Mouse (Mus musculus) layer of hippocampus, postnatal 14 days (tissue): ENCODE data around the gene Epha2. TPM values are rescaled to one million over a fixed set of nuclear protein-coding genes. Genes with fewer than 3 reads are reported as not detected.

Source experiments
- DNase-seq, 2 experiments: peaks; one replicate each; pipeline ENCODE4 v3.0.0; 2021 to 2022; ENCODE audit warnings: low spot score in 2 of 2, mixed read lengths in 1 of 2
- total RNA-seq, 2 experiments: library from RNA; stranded (reverse); gene quantifications; 2 replicates each; pipeline ENCODE4 v1.2.3; 2021

The Epha2 gene
- total RNA-seq, 2 experiments from 2014 or later = 1.8 to 2.0 TPM

DNA sequence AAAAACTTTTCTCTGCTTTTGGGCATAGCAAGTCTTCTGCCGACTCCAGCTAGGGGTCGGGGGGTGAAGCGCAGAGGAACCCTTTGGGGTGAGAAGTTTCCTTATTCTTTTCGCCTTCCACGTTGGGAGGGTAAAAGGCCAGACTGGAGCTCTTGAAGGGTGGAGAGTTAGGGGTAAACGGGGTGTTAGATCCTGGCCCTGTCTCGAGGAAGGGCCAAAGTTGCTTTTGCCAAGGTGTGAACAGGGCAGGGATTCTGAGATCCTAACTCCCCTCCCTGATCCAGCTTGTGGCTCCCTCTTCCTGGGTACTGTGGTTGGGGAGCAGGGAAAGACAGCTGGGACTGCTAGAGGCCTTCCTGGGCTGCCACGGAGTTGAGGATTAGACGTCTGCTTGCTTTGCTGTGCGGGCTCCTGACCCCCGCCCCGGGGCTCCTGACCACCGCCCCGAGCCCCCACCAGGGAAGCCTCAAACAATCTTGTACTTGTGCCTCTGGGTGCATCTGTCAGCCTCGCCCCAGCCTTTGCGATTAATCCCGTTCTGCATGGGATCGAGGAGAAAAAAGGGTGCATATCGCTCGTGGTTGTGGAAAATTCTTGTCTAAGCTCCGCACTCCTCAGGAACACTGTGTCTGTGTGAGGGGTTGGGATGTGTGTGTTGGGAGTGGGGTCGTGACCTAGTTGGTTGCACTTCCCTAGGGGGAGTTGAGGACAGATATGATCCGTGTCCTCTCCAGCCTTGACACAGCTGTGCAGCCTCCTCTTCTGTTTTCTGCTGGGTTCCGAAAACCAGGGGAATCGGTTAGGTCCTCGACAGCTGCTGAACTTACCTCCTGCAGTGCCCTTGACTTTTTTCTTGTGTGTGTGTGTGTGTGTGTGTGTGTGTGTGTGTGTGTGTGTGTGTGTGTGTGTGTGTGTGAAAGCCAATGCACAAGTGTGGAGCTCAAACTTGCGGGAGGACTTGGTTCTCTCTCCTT is 1.7 kb downstream of the Epha2 start:
- no peak for DNase-seq

DNA sequence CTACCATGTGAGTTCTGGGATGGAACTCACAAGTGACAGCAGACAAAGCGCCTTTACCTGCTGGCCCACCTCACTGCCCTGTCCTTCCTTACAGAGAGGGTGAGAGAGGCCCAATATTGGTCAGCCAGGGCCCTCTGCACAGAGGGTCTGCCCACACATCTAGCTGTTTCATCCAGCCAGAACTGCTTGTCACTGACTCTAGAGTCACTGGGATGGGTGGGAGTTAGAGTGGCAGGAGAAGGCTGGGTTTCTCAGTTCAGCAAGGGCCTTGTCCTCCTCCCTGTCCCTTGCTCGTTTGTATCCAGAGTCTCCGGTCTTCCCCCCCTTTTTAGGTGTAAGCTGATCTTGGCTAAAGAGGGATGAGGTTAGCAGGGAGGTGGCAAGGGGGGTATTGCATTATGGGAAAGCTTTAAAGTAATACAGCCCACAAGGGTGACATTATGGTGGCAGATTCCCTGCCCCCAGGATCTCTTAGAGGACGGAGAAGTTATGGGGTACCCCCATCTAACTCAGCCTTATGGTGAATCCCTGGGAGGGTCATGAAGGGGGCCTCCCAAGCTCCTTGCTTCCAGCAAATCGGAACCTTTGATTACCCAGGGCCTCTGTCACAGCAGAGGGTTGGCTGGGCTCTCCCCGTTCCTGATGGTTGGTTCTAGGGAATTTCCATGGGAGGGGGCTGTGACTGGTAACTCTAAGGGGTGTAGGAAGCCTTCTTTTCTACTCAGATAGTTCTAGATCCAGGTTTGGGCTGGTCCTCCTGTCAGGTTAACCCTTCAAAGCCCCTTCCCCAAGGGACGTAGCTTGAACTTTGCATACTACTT is 2.6 kb downstream of the Epha2 start:
- no peak for DNase-seq

- DNase-seq = no peak
These were observed 3.2 kb downstream of the Epha2 start for GRCm38 (mm10) chr4:141304223-141304611.

DNA sequence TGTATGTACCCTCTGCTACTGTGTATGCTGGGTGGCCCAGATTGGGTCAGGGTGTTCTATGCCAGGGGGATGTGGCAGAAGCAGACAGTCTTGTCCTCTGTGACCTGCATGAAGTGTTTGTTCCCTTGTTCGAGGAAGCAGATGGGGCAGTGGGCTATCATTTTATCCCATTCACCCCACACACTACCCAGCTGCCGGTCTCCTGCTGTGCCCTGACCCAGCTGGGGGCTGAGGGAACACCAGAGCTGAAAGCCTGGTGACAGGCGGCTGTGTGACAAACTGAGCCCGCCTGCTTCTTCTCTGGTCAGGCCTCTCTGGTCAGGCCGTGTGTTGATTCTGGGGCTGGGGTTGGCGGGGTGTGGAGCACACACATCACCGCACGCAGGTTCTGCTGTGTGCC is 5.0 kb downstream of the Epha2 start:
- no peak for DNase-seq

GRCm38 (mm10) chr4:141308381-141308780 is 7.3 kb downstream of the Epha2 start:
- DNase-seq = no peak

GRCm38 (mm10) chr4:141308857-141309772 is 8.1 kb downstream of the Epha2 start:
- DNase-seq = no peak

- no peak for DNase-seq
These were observed 8.7 kb downstream of the Epha2 start for GRCm38 (mm10) chr4:141309773-141310145.

- DNase-seq = no peak
These were observed 9.2 kb downstream of the Epha2 start for GRCm38 (mm10) chr4:141310191-141310606.

DNA sequence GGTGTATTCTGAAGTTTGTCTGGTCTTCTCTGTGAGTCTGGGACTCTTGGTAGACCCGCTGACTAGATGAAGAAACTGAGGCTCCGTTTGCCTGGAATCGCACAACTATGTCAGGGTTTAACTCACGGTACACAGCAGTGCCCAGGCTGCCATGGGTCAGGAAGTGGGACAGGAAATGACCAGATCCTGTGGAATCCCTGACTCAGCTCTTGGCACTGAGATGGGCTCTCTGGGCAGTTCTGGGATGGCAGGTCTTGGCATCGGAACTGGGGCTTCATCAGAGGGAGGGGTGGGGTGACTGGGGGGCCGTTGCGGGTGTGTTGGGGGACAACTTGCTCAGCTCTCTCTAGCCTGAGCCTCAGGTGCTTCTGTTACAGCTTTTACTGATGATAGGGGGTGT is 10.0 kb downstream of the Epha2 start:
- DNase-seq = no peak

- DNase-seq = no peak
These were observed 10.5 kb downstream of the Epha2 start for GRCm38 (mm10) chr4:141311506-141311905.

- DNase-seq = no peak
These were observed 10.9 kb downstream of the Epha2 start for GRCm38 (mm10) chr4:141311908-141312307.

DNA sequence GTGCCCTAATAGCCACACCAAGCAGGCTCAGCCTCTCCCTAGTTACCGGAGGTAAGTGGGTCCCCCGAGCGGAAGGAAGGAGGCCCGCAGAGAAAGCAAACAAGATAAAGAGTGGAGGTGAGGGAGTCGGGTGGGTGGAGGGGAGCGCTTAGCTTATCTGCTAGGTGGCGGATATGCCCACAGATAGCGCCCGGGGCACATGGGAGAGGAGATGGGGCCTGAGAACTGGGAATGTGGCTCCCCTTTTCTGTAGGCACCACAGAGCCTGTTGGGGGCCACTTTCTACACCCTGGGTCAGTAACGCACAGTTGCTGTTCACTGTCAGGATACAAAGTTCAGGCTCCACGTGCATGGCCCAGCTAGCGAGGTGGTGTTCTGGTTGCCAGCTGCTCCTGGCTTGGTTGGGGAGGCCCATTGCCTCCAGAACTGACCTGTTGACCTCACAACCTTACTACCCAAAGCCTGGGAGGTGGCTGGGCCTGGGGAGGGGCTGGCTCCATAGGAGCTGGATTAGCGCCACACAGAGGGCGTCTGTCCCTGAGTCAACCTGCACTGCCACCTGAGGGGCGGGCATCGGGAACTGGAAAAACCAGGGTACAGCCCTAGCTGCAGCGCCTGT is 11.6 kb downstream of the Epha2 start:
- DNase-seq = no peak

DNA sequence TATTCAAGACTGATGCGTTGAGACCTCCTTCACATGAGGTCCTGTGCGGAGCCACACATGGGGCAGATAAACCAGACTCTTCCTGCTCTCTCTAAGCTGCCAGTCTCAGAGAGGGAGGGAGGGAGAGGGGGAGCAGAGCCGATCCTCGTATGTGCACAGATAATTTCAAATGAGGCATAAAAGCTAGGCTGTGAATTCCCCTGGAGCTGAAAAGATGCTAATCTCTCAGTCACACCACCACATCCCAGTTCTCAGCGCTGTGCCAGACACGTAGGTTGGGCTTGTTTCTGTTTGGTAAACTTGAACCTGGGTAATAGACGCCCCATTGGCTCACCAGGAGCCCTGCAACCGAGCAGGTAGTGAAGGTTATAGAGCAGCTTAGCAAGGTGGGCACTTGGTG is 12.4 kb downstream of the Epha2 start:
- no peak for DNase-seq

DNA sequence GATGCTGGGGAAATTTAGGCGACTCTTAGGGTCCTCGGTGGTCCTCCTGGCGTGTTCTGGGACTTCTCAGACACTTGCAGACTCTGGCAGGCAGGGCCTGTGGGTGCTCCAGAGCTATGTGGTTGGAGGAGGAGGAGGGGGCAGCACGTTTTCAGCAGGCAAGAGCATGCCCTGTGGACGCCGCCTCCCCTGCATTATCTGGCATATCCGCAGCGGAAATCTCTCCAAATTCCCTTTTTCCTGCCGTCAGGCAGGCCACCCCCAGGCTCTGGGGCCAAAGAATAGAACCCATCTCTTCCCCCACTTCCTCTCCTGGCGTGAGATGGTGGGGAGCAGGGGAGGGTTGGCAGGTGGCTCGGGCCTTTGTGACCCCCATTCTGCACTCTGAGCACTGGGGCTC is 12.9 kb downstream of the Epha2 start:
- DNase-seq = no peak

DNA sequence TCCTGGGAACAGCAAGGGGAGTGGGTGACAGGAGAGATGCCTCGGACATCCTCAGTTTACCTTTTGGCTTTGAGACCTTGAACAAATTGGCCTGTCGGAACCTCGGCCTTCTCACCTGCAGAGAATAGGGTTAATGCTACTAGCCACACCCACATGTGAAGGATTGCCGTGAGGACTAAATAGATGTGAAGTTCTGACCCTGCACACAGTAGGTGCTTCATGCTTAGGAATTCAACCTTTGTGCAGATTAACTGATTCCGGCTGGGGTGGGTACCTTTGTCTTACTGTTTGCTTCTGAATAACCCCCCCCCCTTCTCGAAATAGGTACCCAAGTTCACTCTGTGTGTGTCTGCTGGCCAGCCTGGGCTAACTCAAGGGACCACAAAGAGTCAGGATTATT is 13.7 kb downstream of the Epha2 start:
- no peak for DNase-seq

DNA sequence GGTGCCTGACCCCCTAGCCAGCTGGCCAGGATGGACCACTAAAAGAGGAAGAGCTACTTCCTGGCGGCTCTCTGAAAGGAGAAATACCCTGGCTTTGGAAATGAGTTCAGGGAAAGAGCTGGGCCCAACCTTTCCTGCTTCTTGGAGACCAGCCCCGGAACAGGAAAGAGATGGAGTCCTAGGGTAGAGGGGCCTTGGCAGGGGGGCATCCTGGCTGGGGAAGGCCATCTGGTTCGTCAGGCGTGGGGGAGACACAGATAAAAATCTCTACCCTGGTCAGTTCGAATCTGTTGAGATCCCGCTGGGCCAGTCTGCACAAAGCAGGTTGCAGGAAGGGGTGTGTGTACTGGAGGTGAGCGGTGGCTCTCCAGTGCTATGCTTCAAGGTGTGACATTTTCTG is 15.0 kb downstream of the Epha2 start:
- no peak for DNase-seq

DNA sequence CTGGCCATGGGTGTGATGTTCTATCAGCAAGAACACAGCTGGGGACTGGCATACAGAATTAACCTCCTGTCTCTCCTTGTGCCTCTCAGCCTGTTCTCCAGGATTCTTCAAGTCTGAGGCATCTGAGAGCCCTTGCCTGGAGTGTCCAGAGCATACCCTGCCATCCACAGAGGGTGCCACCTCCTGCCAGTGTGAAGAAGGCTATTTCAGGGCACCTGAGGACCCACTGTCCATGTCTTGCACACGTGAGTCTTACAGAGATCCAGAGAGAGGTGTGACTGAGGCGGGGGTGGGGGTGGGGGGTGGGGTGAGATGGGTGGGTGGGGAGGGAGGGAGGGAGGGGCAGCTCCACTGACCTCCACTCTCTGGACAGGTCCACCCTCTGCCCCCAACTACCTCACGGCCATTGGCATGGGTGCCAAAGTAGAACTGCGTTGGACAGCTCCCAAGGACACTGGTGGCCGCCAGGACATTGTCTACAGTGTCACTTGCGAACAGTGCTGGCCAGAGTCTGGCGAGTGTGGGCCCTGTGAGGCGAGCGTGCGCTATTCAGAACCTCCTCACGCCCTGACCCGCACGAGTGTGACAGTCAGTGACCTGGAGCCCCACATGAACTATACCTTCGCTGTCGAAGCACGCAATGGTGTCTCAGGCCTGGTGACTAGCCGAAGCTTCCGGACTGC is 15.6 kb downstream of the Epha2 start:
- DNase-seq = no peak

DNA sequence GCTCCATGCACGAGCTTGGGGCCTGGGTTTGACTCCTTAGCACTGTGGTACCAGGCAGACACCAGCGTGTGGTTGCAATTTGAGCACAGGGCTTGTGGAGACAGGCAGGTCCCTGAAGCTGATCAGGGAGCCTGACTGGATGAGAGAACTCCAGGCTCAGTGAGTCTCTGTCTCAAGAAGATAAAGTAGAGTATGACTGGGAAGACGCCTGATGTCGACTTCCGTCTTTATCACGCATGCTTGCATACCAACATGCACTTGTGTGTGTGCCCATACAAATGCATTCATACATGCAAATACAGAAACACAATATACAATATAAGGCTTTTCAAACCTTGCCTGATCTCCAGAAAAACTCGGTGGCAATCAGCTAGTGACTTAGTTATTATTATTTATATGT is 16.9 kb downstream of the Epha2 start:
- no peak for DNase-seq

DNA sequence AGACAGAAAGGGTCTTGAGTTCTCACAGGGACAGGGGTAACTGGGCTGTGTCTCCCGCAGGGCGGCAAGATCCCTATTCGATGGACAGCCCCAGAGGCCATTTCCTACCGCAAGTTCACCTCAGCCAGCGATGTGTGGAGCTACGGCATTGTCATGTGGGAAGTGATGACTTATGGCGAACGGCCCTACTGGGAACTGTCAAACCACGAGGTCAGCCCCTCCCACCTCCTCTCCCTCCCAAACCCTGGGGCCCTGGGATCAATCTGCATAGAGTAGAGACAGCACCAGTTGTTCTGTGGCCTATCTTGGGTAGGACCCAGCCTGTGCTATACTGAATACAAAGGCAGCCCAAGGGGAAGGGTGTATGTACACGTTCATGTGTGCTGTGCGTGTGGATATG is 21.5 kb downstream of the Epha2 start:
- DNase-seq = no peak

- DNase-seq = no peak
These were observed 23.7 kb downstream of the Epha2 start for GRCm38 (mm10) chr4:141324771-141325191.
